Comparison of ENCODE assay signal across 14 mouse cellular contexts in genomic region chr14:33533516-33533915, GRCm38 (mm10). TPM values are rescaled to one million over a fixed set of nuclear protein-coding genes. Genes with fewer than 3 reads are reported as not detected.
DNase-seq lines count a peak whose midpoint lies in the region; ATAC-seq and TF ChIP-seq lines count a peak whose summit lies in the region.
"Had no signal": no experiment of that assay in that cellular context is flagged by ENCODE, and none has a peak within 500 bp of the region (broad histone marks: within the 10 kb centered on the region; RNA-seq: fewer than 3 reads in every experiment).

No protein-coding gene starts in this region.

- 57% methylated on average over 1 of the region's 1 CpGs for WGBS in kidney, embryonic 14.5 days

- no peak overlapping the region for H3K9ac ChIP-seq in kidney, embryonic 14.5 days (ENCODE audit: low read depth, low read length)

- TF ChIP-seq CTCF in cortical plate, adult 2 months (IDR thresholded peaks at IDR 0.05; ENCODE audit: extremely low read depth, insufficient read depth, low read length): peak; percentile 26; the same call in 1 of the 2 replicates

- no peak for ATAC-seq in kidney, embryonic 14.5 days (ENCODE audit: low FRiP score, low TSS enrichment)
- ATAC-seq in inflammation-experienced regulatory T-cells, adult 6 months: no peak

- H3K4me2 ChIP-seq in kidney, embryonic 14.5 days (replicated peaks; ENCODE audit: low read depth, low read length): no peak overlapping the region

- no peak for TF ChIP-seq POLR2A in cortical plate, adult 2 months (IDR thresholded peaks at IDR 0.05; ENCODE audit: extremely low read depth, insufficient read depth, low read length)

- H3K27me3 ChIP-seq in kidney, embryonic 14.5 days (ENCODE audit: control insufficient read depth, insufficient read depth, low read length): no peaks in the 10 kb centered on the region

- no peaks in the 10 kb centered on the region for H3K36me3 ChIP-seq in kidney, embryonic 14.5 days (ENCODE audit: control insufficient read depth, insufficient read depth, low read length)
- H3K36me3 ChIP-seq: embryonic facial prominence, embryonic 10.5 days; midbrain, embryonic 10.5 days had no signal

- H3K27ac ChIP-seq in kidney, embryonic 14.5 days (ENCODE audit: low read depth, low read length): no peak overlapping the region
- peak overlapping the region; percentile 54 for H3K27ac ChIP-seq in cortical plate, adult 2 months (ENCODE audit: insufficient read depth, low read length)
- H3K27ac ChIP-seq: embryonic facial prominence, embryonic 10.5 days; midbrain, embryonic 10.5 days had no signal

- no peaks in the 10 kb centered on the region for H3K9me3 ChIP-seq in kidney, embryonic 14.5 days (ENCODE audit: control insufficient read depth, low read length)
- H3K9me3 ChIP-seq: embryonic facial prominence, embryonic 10.5 days; midbrain, embryonic 10.5 days had no signal

- H3K4me3 ChIP-seq in kidney, embryonic 14.5 days (ENCODE audit: low read length): no peak overlapping the region
- H3K4me3 ChIP-seq in cortical plate, adult 2 months (ENCODE audit: insufficient read depth, low read length): no peak overlapping the region
- H3K4me3 ChIP-seq: embryonic facial prominence, embryonic 10.5 days; midbrain, embryonic 10.5 days had no signal

- no peaks in the 10 kb centered on the region for H3K4me1 ChIP-seq in kidney, embryonic 14.5 days (ENCODE audit: control insufficient read depth, insufficient read depth, low read length)
- peaks cover 14% of the 10 kb centered on the region for H3K4me1 ChIP-seq in cortical plate, adult 2 months (ENCODE audit: control insufficient read depth, insufficient read depth, low read length)
- H3K4me1 ChIP-seq: midbrain, embryonic 10.5 days had no signal

- DNase-seq in adrenal gland, adult 2 months: peak; percentile 2
- no peak for DNase-seq in adrenal gland, postnatal 10 days
- DNase-seq in kidney, adult 9 months: peak; percentile 6
- DNase-seq in lung, postnatal 10 days: peak; percentile 29
- no peak for DNase-seq in T-cell, adult 2 months (ENCODE audit: low spot score)
- DNase-seq: adrenal gland, postnatal 14 days had no signal

RNA-seq across cellular contexts. Expression of gene Ptpn20, which starts 55.5 kb away (rescaled TPM):
- not detected for total RNA-seq in adrenal gland, adult 2 months (2021)
- not detected in 2 replicates for polyA plus RNA-seq in adrenal gland, adult 2 months (2012; rRNA removed)
- total RNA-seq in adrenal gland, postnatal 10 days (2021): not detected
- polyA plus RNA-seq in kidney, embryonic 14.5 days (2014; fragmentation: Nextera tagmentation; extraction: Ambion mirVana): not detected in 2 replicates
- polyA plus RNA-seq in cortical plate, adult 2 months (2012; rRNA removed): 0.17 and 0.32 TPM in 2 replicates
- not detected for polyA plus RNA-seq in inflammation-experienced regulatory T-cells, adult 6 months (2017; shearing (Covaris generic))
- total RNA-seq: adrenal gland, postnatal 14 days; gastrocnemius, adult 8-10 months; MEL had no signal
- polyA plus RNA-seq: large intestine, adult 2 months; midbrain, embryonic 10.5 days had no signal

Comparison
In these comparisons a context has a peak if more than half of its experiments do, and no peak if none do; other contexts are left out.
1. DNase-seq: peak in adrenal gland, adult 2 months (single experiment), kidney, adult 9 months (single experiment) and lung, postnatal 10 days (single experiment); none in adrenal gland, postnatal 10 days (single experiment) and T-cell, adult 2 months (single experiment).